Mouse (Mus musculus): Measurements from ENCODE around the gene Golga7b. TPM values are rescaled to one million over a fixed set of nuclear protein-coding genes. Genes with fewer than 3 reads are reported as not detected.

The Golga7b gene
- total and polyA plus RNA-seq, 2 experiments from 2014 or later: 62.4 to 80.0 TPM

GRCm38 (mm10) chr19:42257241-42257635 lies 9.9 kb downstream of the Golga7b start:
- WGBS: 38% methylated on average over 12 of the region's 12 CpGs
- Histone ChIP-seq H3K9ac (replicated peaks; ENCODE audit: low read length) (no peak overlapping the region), H3K4me2 (ENCODE audit: low read depth, low read length) (peak overlapping the region; percentile 66), H3K27ac (peak overlapping the region; percentile 89; the same call in 1 of the 2 replicates), H3K4me1 (ENCODE audit: insufficient read depth, low read length) (0 out of 2 replicates have a peak, but pooled peaks cover 6% of the 10 kb centered on the region), H3K27me3 (ENCODE audit: insufficient read depth, low read length) (0 out of 2 replicates have a peak, but pooled peaks cover 8% of the 10 kb centered on the region), H3K4me3 (ENCODE audit: low read length) (peak overlapping the region; percentile 59), H3K9me3 (ENCODE audit: low read length) (no peaks in the 10 kb centered on the region), H3K36me3 (ENCODE audit: insufficient read depth, low read length) (no peaks in the 10 kb centered on the region)
- TF ChIP-seq CTCF (IDR thresholded peaks at IDR 0.05; ENCODE audit: low read depth): no peak; the same call in 1 of the 2 replicates
- ATAC-seq (no peak), DNase-seq (ENCODE audit: low spot score) (no peak)

- TF ChIP-seq CTCF (IDR thresholded peaks at IDR 0.05; ENCODE audit: low read depth): no peak
- Histone ChIP-seq H3K4me3 (ENCODE audit: low read length) (no peak overlapping the region), H3K9me3 (ENCODE audit: low read length) (no peaks in the 10 kb centered on the region), H3K4me2 (ENCODE audit: low read depth, low read length) (peak overlapping the region; percentile 38), H3K4me1 (ENCODE audit: insufficient read depth, low read length) (0 out of 2 replicates have a peak, but pooled peaks cover 6% of the 10 kb centered on the region), H3K9ac (replicated peaks; ENCODE audit: low read length) (no peak overlapping the region), H3K36me3 (ENCODE audit: insufficient read depth, low read length) (no peaks in the 10 kb centered on the region), H3K27ac (no peak overlapping the region), H3K27me3 (ENCODE audit: insufficient read depth, low read length) (0 out of 2 replicates have a peak, but pooled peaks cover 6% of the 10 kb centered on the region)
- no peak for ATAC-seq
- DNase-seq (ENCODE audit: low spot score): no peak
- 59% methylated on average over 3 of the region's 3 CpGs for WGBS
Observed at GRCm38 (mm10) chr19:42258031-42258430, 10.7 kb downstream of the Golga7b start.

DNA sequence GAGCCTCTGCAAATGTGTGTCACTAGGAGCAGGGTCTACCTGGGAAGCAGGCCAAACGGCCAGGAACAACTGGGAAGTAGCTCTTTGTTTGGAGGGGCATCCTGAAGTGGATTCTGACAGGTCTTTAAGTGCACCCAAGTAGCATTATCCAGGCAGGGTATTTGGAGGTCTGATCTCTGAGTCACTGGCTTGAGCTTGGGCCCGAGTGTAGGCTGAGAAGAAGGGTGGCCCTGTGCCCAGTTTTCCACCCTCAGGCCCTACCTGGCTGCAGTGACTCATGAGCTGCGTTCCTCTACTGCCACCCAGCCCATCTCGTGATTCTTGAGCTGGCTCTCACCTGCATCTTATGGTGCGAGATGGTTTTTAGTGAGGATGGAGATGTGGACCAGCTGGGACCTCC lies 11.2 kb downstream of the Golga7b start:
- peak overlapping the region; percentile 38 for H3K4me2 ChIP-seq (ENCODE audit: low read depth, low read length)
- H3K9me3 ChIP-seq (ENCODE audit: low read length): no peaks in the 10 kb centered on the region
- ATAC-seq: no peak
- no peak overlapping the region for H3K9ac ChIP-seq (replicated peaks; ENCODE audit: low read length)
- H3K27ac ChIP-seq: no peak overlapping the region
- H3K4me3 ChIP-seq (ENCODE audit: low read length): no peak overlapping the region
- WGBS: 63% methylated on average over 5 of the region's 5 CpGs
- no peak for DNase-seq (ENCODE audit: low spot score)
- 0 out of 2 replicates have a peak, but pooled peaks cover 6% of the 10 kb centered on the region for H3K4me1 ChIP-seq (ENCODE audit: insufficient read depth, low read length)
- no peaks in the 10 kb centered on the region for H3K36me3 ChIP-seq (ENCODE audit: insufficient read depth, low read length)
- 0 out of 2 replicates have a peak, but pooled peaks cover under 1% of the 10 kb centered on the region for H3K27me3 ChIP-seq (ENCODE audit: insufficient read depth, low read length)
- no peak for TF ChIP-seq CTCF (IDR thresholded peaks at IDR 0.05; ENCODE audit: low read depth)

- Histone ChIP-seq H3K4me1 (ENCODE audit: insufficient read depth, low read length) (0 out of 2 replicates have a peak, but pooled peaks cover 6% of the 10 kb centered on the region), H3K4me2 (ENCODE audit: low read depth, low read length) (no peak overlapping the region), H3K9ac (replicated peaks; ENCODE audit: low read length) (no peak overlapping the region), H3K9me3 (ENCODE audit: low read length) (no peaks in the 10 kb centered on the region), H3K36me3 (ENCODE audit: insufficient read depth, low read length) (0 out of 2 replicates have a peak, but pooled peaks cover 4% of the 10 kb centered on the region), H3K27ac (no peak overlapping the region), H3K4me3 (ENCODE audit: low read length) (no peak overlapping the region), H3K27me3 (ENCODE audit: insufficient read depth, low read length) (no peaks in the 10 kb centered on the region)
- ATAC-seq (no peak), DNase-seq (ENCODE audit: low spot score) (no peak)
- TF ChIP-seq CTCF (IDR thresholded peaks at IDR 0.05; ENCODE audit: low read depth): no peak
- 73% methylated on average over 8 of the region's 8 CpGs for WGBS
Observed at GRCm38 (mm10) chr19:42260486-42260885, 13.1 kb downstream of the Golga7b start.

GRCm38 (mm10) chr19:42263524-42263923 lies 16.1 kb downstream of the Golga7b start:
- Histone ChIP-seq H3K9me3 (ENCODE audit: low read length) (no peaks in the 10 kb centered on the region), H3K27me3 (ENCODE audit: insufficient read depth, low read length) (no peaks in the 10 kb centered on the region), H3K27ac (no peak overlapping the region), H3K4me2 (ENCODE audit: low read depth, low read length) (no peak overlapping the region), H3K9ac (replicated peaks; ENCODE audit: low read length) (no peak overlapping the region), H3K4me3 (ENCODE audit: low read length) (no peak overlapping the region), H3K36me3 (ENCODE audit: insufficient read depth, low read length) (peaks cover 4% of the 10 kb centered on the region; the same call in 1 of the 2 replicates), H3K4me1 (ENCODE audit: insufficient read depth, low read length) (0 out of 2 replicates have a peak, but pooled peaks cover 3% of the 10 kb centered on the region)
- no peak for TF ChIP-seq CTCF (IDR thresholded peaks at IDR 0.05; ENCODE audit: low read depth)
- 49% methylated on average over 3 of the region's 3 CpGs for WGBS
- ATAC-seq: no peak
- DNase-seq (ENCODE audit: low spot score): no peak

DNA sequence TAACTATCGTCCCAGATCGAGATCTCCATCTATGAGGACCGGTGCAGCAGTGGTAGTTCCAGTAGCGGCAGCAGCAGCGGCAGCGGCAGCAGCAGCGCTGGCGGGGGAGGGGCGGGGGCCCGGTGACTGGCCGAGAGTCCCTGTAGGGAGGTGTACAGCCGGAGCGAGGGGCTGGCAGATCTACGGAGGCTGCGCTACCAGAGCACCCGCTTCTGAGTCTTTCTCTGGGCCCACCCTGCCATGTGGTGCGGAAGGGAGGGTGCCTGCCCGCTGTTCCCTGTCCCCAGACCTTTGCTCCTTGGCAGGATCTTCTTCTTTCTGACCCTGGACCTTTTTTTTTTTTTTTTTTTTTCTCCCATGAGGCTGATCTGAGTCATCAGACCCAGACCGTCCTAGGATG lies 21.0 kb downstream of the Golga7b start:
- Histone ChIP-seq H3K4me1 (ENCODE audit: insufficient read depth, low read length) (no peaks in the 10 kb centered on the region), H3K9me3 (ENCODE audit: low read length) (no peaks in the 10 kb centered on the region), H3K27ac (no peak overlapping the region), H3K9ac (replicated peaks; ENCODE audit: low read length) (no peak overlapping the region), H3K36me3 (ENCODE audit: insufficient read depth, low read length) (peaks cover 4% of the 10 kb centered on the region; the same call in 1 of the 2 replicates), H3K27me3 (ENCODE audit: insufficient read depth, low read length) (no peaks in the 10 kb centered on the region), H3K4me2 (ENCODE audit: low read depth, low read length) (peak overlapping the region; percentile 38; the same call in 1 of the 2 replicates), H3K4me3 (ENCODE audit: low read length) (no peak overlapping the region)
- ATAC-seq (no peak), DNase-seq (ENCODE audit: low spot score) (no peak)
- WGBS: 7% methylated on average over 18 of the region's 19 CpGs
- no peak for TF ChIP-seq CTCF (IDR thresholded peaks at IDR 0.05; ENCODE audit: low read depth)

DNA sequence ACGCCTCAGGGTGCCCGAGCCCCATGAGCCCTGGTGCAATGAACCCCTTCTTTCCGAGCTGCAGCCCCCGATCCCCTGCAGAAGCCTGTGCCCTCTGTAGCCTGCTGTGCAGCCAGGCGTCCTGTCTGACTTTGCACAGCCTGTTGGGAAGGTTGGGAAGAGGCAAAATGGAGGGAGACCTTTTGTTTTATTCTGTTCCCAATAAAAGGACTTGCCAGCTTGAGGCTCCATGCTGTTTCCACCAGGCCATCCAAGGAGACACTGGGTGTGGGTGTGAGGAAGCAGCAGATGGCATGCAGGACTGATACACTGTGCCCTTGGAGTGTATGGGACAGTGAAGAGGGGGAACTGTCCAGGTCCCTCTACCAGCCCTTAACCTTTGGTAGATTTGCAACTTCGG lies 22.7 kb downstream of the Golga7b start:
- WGBS: 58% methylated on average over 6 of the region's 6 CpGs
- ATAC-seq (no peak), DNase-seq (ENCODE audit: low spot score) (no peak)
- no peaks in the 10 kb centered on the region; the same call in 1 of the 2 replicates for H3K36me3 ChIP-seq (ENCODE audit: insufficient read depth, low read length)
- no peaks in the 10 kb centered on the region for H3K9me3 ChIP-seq (ENCODE audit: low read length)
- H3K27ac ChIP-seq: no peak overlapping the region
- H3K27me3 ChIP-seq (ENCODE audit: insufficient read depth, low read length): no peaks in the 10 kb centered on the region
- no peak overlapping the region for H3K4me2 ChIP-seq (ENCODE audit: low read depth, low read length)
- no peaks in the 10 kb centered on the region for H3K4me1 ChIP-seq (ENCODE audit: insufficient read depth, low read length)
- H3K9ac ChIP-seq (replicated peaks; ENCODE audit: low read length): no peak overlapping the region
- no peak for TF ChIP-seq CTCF (IDR thresholded peaks at IDR 0.05; ENCODE audit: low read depth)
- H3K4me3 ChIP-seq (ENCODE audit: low read length): no peak overlapping the region
